Mouse (Mus musculus): Measurements from ENCODE around the gene Htr6. TPM values are rescaled to one million over a fixed set of nuclear protein-coding genes. Genes with fewer than 3 reads are reported as not detected.
A peak's percentile ranks its signal among the peaks of the same experiment; 100 is the strongest.

Htr6 gene
- polyA plus RNA-seq, 1 experiment: not detected

DNA sequence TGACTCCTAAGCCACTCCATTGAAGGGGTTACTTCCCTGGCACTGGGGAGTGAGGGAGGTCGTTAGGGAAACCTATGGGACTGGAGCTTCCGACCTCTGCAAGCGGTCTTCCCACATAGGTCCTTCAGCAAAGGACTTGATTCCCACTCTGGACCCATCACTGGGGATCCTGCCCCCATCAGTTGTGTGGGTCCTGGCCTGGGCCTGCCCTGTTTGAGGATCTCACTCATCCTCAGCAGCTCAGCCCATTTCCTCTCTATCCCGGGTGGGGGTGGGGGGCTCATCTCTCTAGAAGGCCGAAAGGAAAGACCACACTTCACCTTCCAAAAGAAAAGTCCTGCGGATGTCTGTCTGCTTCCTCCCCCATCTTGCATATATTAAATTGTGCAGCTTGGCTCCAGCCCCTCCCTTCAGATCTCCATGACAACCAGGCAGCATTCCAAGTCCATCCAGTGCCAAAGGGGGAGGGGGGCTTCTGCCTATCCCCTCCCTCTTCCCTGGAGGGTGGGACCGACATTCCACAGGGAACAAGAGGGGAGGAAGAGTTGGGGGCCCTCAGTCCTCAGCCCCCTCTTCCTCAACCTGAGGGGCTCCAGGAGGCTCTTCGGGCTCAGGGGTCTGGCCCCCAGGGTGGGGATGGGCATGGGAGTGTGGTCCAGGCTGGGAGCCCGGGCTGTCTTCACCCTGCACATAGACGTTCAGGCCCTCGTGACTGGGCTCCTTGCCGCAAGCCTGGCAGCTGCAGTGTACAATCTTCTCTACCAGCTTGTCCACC lies 7.6 kb upstream of the Htr6 start:
- TF ChIP-seq POLR2A (IDR thresholded peaks at IDR 0.05; ENCODE audit: borderline replicate concordance, control insufficient read depth, low read depth, low read length): no peak
- no peak for TF ChIP-seq CTCF (IDR thresholded peaks at IDR 0.05; ENCODE audit: control insufficient read depth, insufficient read depth, low read length)
- 56% methylated on average over 12 of the region's 12 CpGs for WGBS
- H3K27ac ChIP-seq (ENCODE audit: control insufficient read depth, insufficient read depth, low read depth, low read length, poor library complexity): no peak overlapping the region

GRCm38 (mm10) chr4:139081270-139081931 lies 6.0 kb upstream of the Htr6 start:
- no peak for TF ChIP-seq POLR2A (IDR thresholded peaks at IDR 0.05; ENCODE audit: borderline replicate concordance, control insufficient read depth, low read depth, low read length)
- TF ChIP-seq CTCF (IDR thresholded peaks at IDR 0.05; ENCODE audit: control insufficient read depth, insufficient read depth, low read length): no peak
- 72% methylated on average over 18 of the region's 18 CpGs for WGBS

More for the DNA sequence above, 7.6 kb upstream of the Htr6 start:
- no peak overlapping the region for H3K4me3 ChIP-seq (replicated peaks; ENCODE audit: control insufficient read depth, low read depth, low read length)
- no peaks in the 10 kb centered on the region for H3K4me1 ChIP-seq (ENCODE audit: control insufficient read depth, insufficient read depth, low read length)

GRCm38 (mm10) chr4:139080259-139080658 lies 4.9 kb upstream of the Htr6 start:
- TF ChIP-seq POLR2A (IDR thresholded peaks at IDR 0.05; ENCODE audit: borderline replicate concordance, control insufficient read depth, low read depth, low read length): no peak
- no peak for TF ChIP-seq CTCF (IDR thresholded peaks at IDR 0.05; ENCODE audit: control insufficient read depth, insufficient read depth, low read length)
- no peak overlapping the region for H3K27ac ChIP-seq (ENCODE audit: control insufficient read depth, insufficient read depth, low read depth, low read length, poor library complexity)
- WGBS: 79% methylated on average over 7 of the region's 7 CpGs
- no peak overlapping the region for H3K4me3 ChIP-seq (replicated peaks; ENCODE audit: control insufficient read depth, low read depth, low read length)
- no peaks in the 10 kb centered on the region; the same call in 1 of the 2 replicates for H3K4me1 ChIP-seq (ENCODE audit: control insufficient read depth, insufficient read depth, low read length)

More at GRCm38 (mm10) chr4:139081270-139081931, 6.0 kb upstream of the Htr6 start:
- H3K4me3 ChIP-seq (replicated peaks; ENCODE audit: control insufficient read depth, low read depth, low read length): no peak overlapping the region
- no peak overlapping the region for H3K27ac ChIP-seq (ENCODE audit: control insufficient read depth, insufficient read depth, low read depth, low read length, poor library complexity)
- H3K4me1 ChIP-seq (ENCODE audit: control insufficient read depth, insufficient read depth, low read length): no peaks in the 10 kb centered on the region; the same call in 1 of the 2 replicates

DNA sequence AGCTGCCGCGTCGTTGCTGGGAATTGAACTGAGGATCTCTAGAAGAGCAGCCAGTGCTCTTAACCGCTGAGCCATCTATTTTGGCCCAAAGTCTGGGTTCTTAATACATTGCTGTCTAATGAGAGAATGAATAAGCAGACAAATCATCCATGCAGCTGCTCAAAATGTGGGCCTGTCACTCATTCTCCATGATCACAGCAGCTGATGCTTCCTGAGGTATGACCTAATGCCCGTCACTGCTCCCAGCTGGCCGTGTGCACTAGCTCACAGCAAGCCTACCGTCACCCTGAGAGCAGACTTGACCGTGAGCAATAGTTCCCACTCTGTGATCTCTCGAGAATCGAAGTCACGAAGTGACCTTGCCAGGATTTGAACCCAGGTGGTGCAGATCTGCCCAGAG lies 4.1 kb upstream of the Htr6 start:
- Histone ChIP-seq H3K27ac (ENCODE audit: control insufficient read depth, insufficient read depth, low read depth, low read length, poor library complexity) (no peak overlapping the region), H3K4me3 (replicated peaks; ENCODE audit: control insufficient read depth, low read depth, low read length) (no peak overlapping the region), H3K4me1 (ENCODE audit: control insufficient read depth, insufficient read depth, low read length) (no peaks in the 10 kb centered on the region; the same call in 1 of the 2 replicates)
- no peak for TF ChIP-seq POLR2A (IDR thresholded peaks at IDR 0.05; ENCODE audit: borderline replicate concordance, control insufficient read depth, low read depth, low read length)
- TF ChIP-seq CTCF (IDR thresholded peaks at IDR 0.05; ENCODE audit: control insufficient read depth, insufficient read depth, low read length): no peak
- WGBS: 79% methylated on average over 11 of the region's 11 CpGs

DNA sequence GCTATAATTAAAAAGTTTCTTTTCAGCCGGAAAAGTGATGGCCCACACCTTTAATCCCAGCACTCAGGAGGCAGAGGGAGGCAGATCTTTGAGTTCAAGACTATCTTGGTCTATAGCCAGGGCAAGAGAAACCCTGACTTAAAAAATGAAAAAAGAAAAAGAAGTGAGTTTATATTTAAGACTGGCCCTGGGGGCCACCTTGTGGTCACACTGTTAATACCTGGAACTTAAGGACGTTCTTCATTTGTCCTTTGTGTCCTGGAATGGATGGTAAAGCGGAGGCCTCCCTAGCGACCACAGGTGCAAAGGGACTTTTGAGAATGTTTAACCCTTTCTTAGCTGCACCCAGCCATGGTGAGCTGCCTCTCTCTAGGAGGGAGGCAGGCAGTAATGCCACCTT lies 3.4 kb upstream of the Htr6 start:
- no peak overlapping the region for H3K4me3 ChIP-seq (replicated peaks; ENCODE audit: control insufficient read depth, low read depth, low read length)
- H3K27ac ChIP-seq (ENCODE audit: control insufficient read depth, insufficient read depth, low read depth, low read length, poor library complexity): no peak overlapping the region
- TF ChIP-seq CTCF (IDR thresholded peaks at IDR 0.05; ENCODE audit: control insufficient read depth, insufficient read depth, low read length): no peak
- no peak for TF ChIP-seq POLR2A (IDR thresholded peaks at IDR 0.05; ENCODE audit: borderline replicate concordance, control insufficient read depth, low read depth, low read length)
- H3K4me1 ChIP-seq (ENCODE audit: control insufficient read depth, insufficient read depth, low read length): no peaks in the 10 kb centered on the region; the same call in 1 of the 2 replicates
- WGBS: 16% methylated on average over 4 of the region's 4 CpGs

GRCm38 (mm10) chr4:139078313-139078712 lies 2.9 kb upstream of the Htr6 start:
- H3K4me3 ChIP-seq (replicated peaks; ENCODE audit: control insufficient read depth, low read depth, low read length): no peak overlapping the region
- TF ChIP-seq POLR2A (IDR thresholded peaks at IDR 0.05; ENCODE audit: borderline replicate concordance, control insufficient read depth, low read depth, low read length) (no peak), CTCF (IDR thresholded peaks at IDR 0.05; ENCODE audit: control insufficient read depth, insufficient read depth, low read length) (no peak)
- H3K4me1 ChIP-seq (ENCODE audit: control insufficient read depth, insufficient read depth, low read length): no peaks in the 10 kb centered on the region; the same call in 1 of the 2 replicates
- H3K27ac ChIP-seq (ENCODE audit: control insufficient read depth, insufficient read depth, low read depth, low read length, poor library complexity): no peak overlapping the region
- WGBS: 36% methylated on average over 2 of the region's 2 CpGs

DNA sequence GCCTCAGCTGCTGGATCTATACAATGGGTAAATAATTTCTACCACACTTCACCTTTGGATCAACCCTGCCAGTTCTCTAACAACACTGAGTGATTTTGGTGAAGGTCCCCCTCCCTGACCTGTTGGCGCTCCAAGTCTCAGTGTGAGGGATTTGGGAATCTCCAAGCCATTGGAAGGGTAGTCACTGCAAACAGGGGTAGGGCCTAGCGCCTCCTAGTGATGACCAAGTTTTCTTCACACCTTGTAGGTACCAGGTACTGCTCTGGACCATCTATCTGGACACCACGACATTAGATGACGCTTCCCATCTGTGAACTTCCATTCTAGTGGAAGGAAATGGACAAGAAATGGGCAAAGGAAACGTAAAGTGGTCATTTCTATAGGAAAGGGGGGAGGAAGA lies 545 bp upstream of the Htr6 start:
- 14% methylated on average over 5 of the region's 5 CpGs for WGBS
- H3K4me3 ChIP-seq (replicated peaks; ENCODE audit: control insufficient read depth, low read depth, low read length): no peak overlapping the region
- H3K27ac ChIP-seq (ENCODE audit: control insufficient read depth, insufficient read depth, low read depth, low read length, poor library complexity): no peak overlapping the region
- TF ChIP-seq CTCF (IDR thresholded peaks at IDR 0.05; ENCODE audit: control insufficient read depth, insufficient read depth, low read length) (0 out of 2 replicates have a peak, but pooled peaks have one; percentile 5), POLR2A (IDR thresholded peaks at IDR 0.05; ENCODE audit: borderline replicate concordance, control insufficient read depth, low read depth, low read length) (no peak)
- no peaks in the 10 kb centered on the region; the same call in 1 of the 2 replicates for H3K4me1 ChIP-seq (ENCODE audit: control insufficient read depth, insufficient read depth, low read length)

DNA sequence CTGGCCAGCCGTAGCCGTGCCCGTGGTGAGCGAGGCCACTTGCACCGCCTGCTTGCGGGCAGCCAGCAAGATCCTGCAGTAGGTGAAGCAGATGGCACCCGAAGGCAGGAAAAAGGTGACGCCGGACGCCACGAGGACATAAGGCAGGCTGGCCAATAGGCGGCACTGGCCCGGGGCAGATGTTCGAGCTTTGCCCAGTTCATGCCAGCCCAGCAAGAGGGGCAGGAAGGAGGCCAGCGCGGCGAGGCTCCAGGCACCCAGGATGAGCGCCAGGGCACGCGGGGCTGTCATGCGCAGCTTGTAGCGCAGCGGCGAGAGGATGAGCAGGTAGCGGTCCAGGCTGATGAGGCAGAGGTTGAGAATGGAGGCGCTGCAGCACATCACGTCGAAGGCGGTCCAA lies 1.3 kb downstream of the Htr6 start:
- Histone ChIP-seq H3K4me1 (ENCODE audit: control insufficient read depth, insufficient read depth, low read length) (no peaks in the 10 kb centered on the region; the same call in 1 of the 2 replicates), H3K4me3 (replicated peaks; ENCODE audit: control insufficient read depth, low read depth, low read length) (no peak overlapping the region), H3K27ac (ENCODE audit: control insufficient read depth, insufficient read depth, low read depth, low read length, poor library complexity) (no peak overlapping the region)
- 19% methylated on average over 29 of the region's 29 CpGs for WGBS
- TF ChIP-seq CTCF (IDR thresholded peaks at IDR 0.05; ENCODE audit: control insufficient read depth, insufficient read depth, low read length) (no peak), POLR2A (IDR thresholded peaks at IDR 0.05; ENCODE audit: borderline replicate concordance, control insufficient read depth, low read depth, low read length) (no peak)

Measured in bone marrow, adult 2 months (tissue).